Mouse (Mus musculus) stomach, embryonic 15.5 days (tissue): ENCODE data around the gene Tusc2. TPM values are rescaled to one million over a fixed set of nuclear protein-coding genes. Genes with fewer than 3 reads are reported as not detected.

Source experiments
- ATAC-seq: fragments of 200-750 bp; cut with Nextera tagmentation; 2 replicates; pipeline ENCODE4 v1.8.0; 2017; ENCODE audit warnings: low read depth, moderate number of reproducible peaks, moderate TSS enrichment; ENCODE audit not compliant: insufficient read depth, low FRiP score
- H3K27ac ChIP-seq: fragments of 300-500 bp; sonication (generic); 2 replicates; pipeline ENCODE4 v1.5.1; 2015; ENCODE audit warnings: mild to moderate bottlenecking, inconsistent platforms
- H3K27me3 ChIP-seq: fragments of 300-500 bp; sonication (generic); replicated peaks from 2 replicates; pipeline ENCODE4 v1.6.1; 2015; ENCODE audit warnings: inconsistent platforms
- H3K36me3 ChIP-seq: fragments of 300-500 bp; sonication (generic); 2 replicates; pipeline ENCODE4 v1.6.1; 2015; ENCODE audit warnings: inconsistent platforms
- H3K4me1 ChIP-seq: fragments of 300-500 bp; sonication (generic); 2 replicates; pipeline ENCODE4 v1.6.1; 2015; ENCODE audit warnings: inconsistent platforms
- H3K4me2 ChIP-seq: fragments of 300-500 bp; sonication (generic); 2 replicates; pipeline ENCODE4 v1.6.1; 2015; ENCODE audit warnings: mild to moderate bottlenecking, inconsistent platforms
- H3K4me3 ChIP-seq: fragments of 300-500 bp; sonication (generic); replicated peaks from 2 replicates; pipeline ENCODE4 v1.5.1; 2015; ENCODE audit warnings: inconsistent platforms
- H3K9ac ChIP-seq: fragments of 300-500 bp; sonication (generic); 2 replicates; pipeline ENCODE4 v1.6.1; 2015; ENCODE audit warnings: inconsistent platforms
- H3K9me3 ChIP-seq: fragments of 300-500 bp; sonication (generic); 2 replicates; pipeline ENCODE4 v1.6.1; 2016; ENCODE audit warnings: inconsistent platforms
- WGBS: fragments of 180-500 bp; shearing (Covaris S2); methylation state at CpG from one replicate; pipeline ENCODE4 v1.1.7; 2015; 5-methylcytosine and 5-hydroxymethylcytosine counted together
- polyA plus RNA-seq: library from polyadenylated mRNA; unstranded; fragments of >200 nt; fragmentation: Nextera tagmentation; extraction: Ambion mirVana; gene quantifications from 2 replicates; pipeline ENCODE4 v1.2.1, GENCODE M21; 2015

Tusc2 gene
- polyA plus RNA-seq, 1 experiment from 2014 or later = 42.6 TPM

- WGBS = 89% methylated on average over 3 of the region's 3 CpGs
- Histone ChIP-seq H3K27ac (no peak overlapping the region), H3K4me1 (peaks cover 40% of the 10 kb centered on the region), H3K4me2 (no peak overlapping the region), H3K4me3 (no peak overlapping the region), H3K9me3 (no peaks in the 10 kb centered on the region), H3K9ac (no peak overlapping the region), H3K27me3 (no peaks in the 10 kb centered on the region), H3K36me3 (peaks cover 30% of the 10 kb centered on the region)
- no peak for ATAC-seq
Observed at GRCm38 (mm10) chr9:107538711-107539110, 24.3 kb upstream of the Tusc2 start.

GRCm38 (mm10) chr9:107539940-107540339, 23.1 kb upstream of the Tusc2 start:
- Histone ChIP-seq H3K9ac (no peak overlapping the region), H3K36me3 (peaks cover 34% of the 10 kb centered on the region), H3K4me1 (peaks cover 40% of the 10 kb centered on the region), H3K4me2 (no peak overlapping the region), H3K27ac (no peak overlapping the region), H3K27me3 (no peaks in the 10 kb centered on the region), H3K4me3 (no peak overlapping the region), H3K9me3 (no peaks in the 10 kb centered on the region)
- 92% methylated on average over 8 of the region's 8 CpGs for WGBS
- no peak for ATAC-seq

- Histone ChIP-seq H3K4me2 (no peak overlapping the region; the same call in 1 of the 2 replicates), H3K27ac (no peak overlapping the region), H3K36me3 (peaks cover 34% of the 10 kb centered on the region), H3K27me3 (no peaks in the 10 kb centered on the region), H3K9me3 (no peaks in the 10 kb centered on the region), H3K4me3 (no peak overlapping the region), H3K9ac (no peak overlapping the region), H3K4me1 (peaks cover 36% of the 10 kb centered on the region)
- WGBS = 62% methylated on average over 4 of the region's 4 CpGs
- no peak for ATAC-seq
Observed at GRCm38 (mm10) chr9:107540420-107540819, 22.6 kb upstream of the Tusc2 start.

GRCm38 (mm10) chr9:107541005-107541404, 22.1 kb upstream of the Tusc2 start:
- WGBS = 20% methylated on average over 10 of the region's 10 CpGs
- Histone ChIP-seq H3K27ac (no peak overlapping the region), H3K4me1 (peaks cover 31% of the 10 kb centered on the region), H3K36me3 (peaks cover 34% of the 10 kb centered on the region), H3K27me3 (no peaks in the 10 kb centered on the region), H3K9ac (no peak overlapping the region), H3K4me3 (peak overlapping the region; percentile 71), H3K9me3 (no peaks in the 10 kb centered on the region), H3K4me2 (peak overlapping the region; percentile 90)
- no peak for ATAC-seq

GRCm38 (mm10) chr9:107541474-107542351, 21.3 kb upstream of the Tusc2 start, which contains the start of the genes Cyb561d2 and Nprl2:
TSS of gene Cyb561d2 (minus strand) at chr9:107542193.
TSS of gene Nprl2 (plus strand) at chr9:107542226.
- H3K4me3 ChIP-seq = peak within 1 kb of the TSS; percentile 71
- peaks cover 34% of the 10 kb centered on the region for H3K36me3 ChIP-seq
- H3K4me2 ChIP-seq = peak within 1 kb of the TSS; percentile 90
- H3K27me3 ChIP-seq = no peaks in the 10 kb centered on the region
- peak; percentile 90 for ATAC-seq
- WGBS = under 1% methylated on average over 46 of the region's 46 CpGs
- H3K9ac ChIP-seq = peak within 1 kb of the TSS; percentile 53; the same call in 1 of the 2 replicates
- H3K27ac ChIP-seq = peak within 1 kb of the TSS; percentile 77
- H3K9me3 ChIP-seq = no peaks in the 10 kb centered on the region
- H3K4me1 ChIP-seq = peaks cover 29% of the 10 kb centered on the region

- no peak for ATAC-seq
- Histone ChIP-seq H3K4me2 (peak overlapping the region; percentile 90), H3K27me3 (no peaks in the 10 kb centered on the region), H3K9me3 (no peaks in the 10 kb centered on the region), H3K9ac (peak overlapping the region; percentile 39; the same call in 1 of the 2 replicates), H3K4me3 (peak overlapping the region; percentile 71), H3K27ac (peak overlapping the region; percentile 37; the same call in 1 of the 2 replicates), H3K4me1 (peaks cover 30% of the 10 kb centered on the region), H3K36me3 (peaks cover 34% of the 10 kb centered on the region)
- 3% methylated on average over 11 of the region's 11 CpGs for WGBS
Observed at GRCm38 (mm10) chr9:107542352-107542686, 20.7 kb upstream of the Tusc2 start.

- H3K9ac ChIP-seq = peak overlapping the region; percentile 39; the same call in 1 of the 2 replicates
- H3K4me2 ChIP-seq = peak overlapping the region; percentile 90
- peaks cover 31% of the 10 kb centered on the region for H3K4me1 ChIP-seq
- H3K27me3 ChIP-seq = no peaks in the 10 kb centered on the region
- H3K36me3 ChIP-seq = peaks cover 30% of the 10 kb centered on the region
- H3K4me3 ChIP-seq = peak overlapping the region; percentile 71
- H3K27ac ChIP-seq = no peak overlapping the region
- WGBS = 31% methylated on average over 8 of the region's 8 CpGs
- no peaks in the 10 kb centered on the region for H3K9me3 ChIP-seq
- ATAC-seq = no peak
Observed at GRCm38 (mm10) chr9:107542721-107543120, 20.3 kb upstream of the Tusc2 start.

- Histone ChIP-seq H3K36me3 (peaks cover 25% of the 10 kb centered on the region), H3K4me3 (no peak overlapping the region), H3K9ac (no peak overlapping the region), H3K27ac (no peak overlapping the region), H3K27me3 (no peaks in the 10 kb centered on the region), H3K4me2 (no peak overlapping the region), H3K4me1 (peaks cover 31% of the 10 kb centered on the region), H3K9me3 (no peaks in the 10 kb centered on the region)
- ATAC-seq = no peak
- 87% methylated on average over 11 of the region's 11 CpGs for WGBS
Observed at GRCm38 (mm10) chr9:107543299-107543698, 19.8 kb upstream of the Tusc2 start.

- H3K4me3 ChIP-seq = no peak overlapping the region
- ATAC-seq = no peak
- H3K27ac ChIP-seq = no peak overlapping the region
- 94% methylated on average over 17 of the region's 17 CpGs for WGBS
- H3K9ac ChIP-seq = no peak overlapping the region
- no peak overlapping the region for H3K4me2 ChIP-seq
- H3K36me3 ChIP-seq = peaks cover 16% of the 10 kb centered on the region
- H3K4me1 ChIP-seq = peaks cover 31% of the 10 kb centered on the region
- H3K27me3 ChIP-seq = no peaks in the 10 kb centered on the region
- no peaks in the 10 kb centered on the region for H3K9me3 ChIP-seq
Observed at GRCm38 (mm10) chr9:107544196-107544700, 18.8 kb upstream of the Tusc2 start.

- H3K9me3 ChIP-seq = no peaks in the 10 kb centered on the region
- peaks cover 12% of the 10 kb centered on the region for H3K36me3 ChIP-seq
- no peak overlapping the region for H3K4me2 ChIP-seq
- no peak for ATAC-seq
- no peak overlapping the region for H3K9ac ChIP-seq
- no peaks in the 10 kb centered on the region for H3K27me3 ChIP-seq
- peaks cover 31% of the 10 kb centered on the region for H3K4me1 ChIP-seq
- no peak overlapping the region for H3K4me3 ChIP-seq
- no peak overlapping the region for H3K27ac ChIP-seq
- 95% methylated on average over 12 of the region's 12 CpGs for WGBS
Observed at GRCm38 (mm10) chr9:107544729-107545128, 18.3 kb upstream of the Tusc2 start.

GRCm38 (mm10) chr9:107545199-107545598, 17.9 kb upstream of the Tusc2 start:
- Histone ChIP-seq H3K9me3 (no peaks in the 10 kb centered on the region), H3K27ac (no peak overlapping the region), H3K4me1 (peaks cover 35% of the 10 kb centered on the region), H3K27me3 (no peaks in the 10 kb centered on the region), H3K36me3 (peaks cover 8% of the 10 kb centered on the region), H3K9ac (no peak overlapping the region), H3K4me2 (no peak overlapping the region), H3K4me3 (no peak overlapping the region)
- 78% methylated on average over 10 of the region's 10 CpGs for WGBS
- ATAC-seq = no peak

GRCm38 (mm10) chr9:107545602-107546001, 17.5 kb upstream of the Tusc2 start:
- WGBS = 11% methylated on average over 3 of the region's 3 CpGs
- no peak for ATAC-seq
- no peaks in the 10 kb centered on the region for H3K27me3 ChIP-seq
- no peak overlapping the region for H3K4me3 ChIP-seq
- no peaks in the 10 kb centered on the region for H3K9me3 ChIP-seq
- peaks cover 7% of the 10 kb centered on the region for H3K36me3 ChIP-seq
- no peak overlapping the region for H3K4me2 ChIP-seq
- peaks cover 38% of the 10 kb centered on the region for H3K4me1 ChIP-seq
- H3K9ac ChIP-seq = no peak overlapping the region
- H3K27ac ChIP-seq = no peak overlapping the region
